Mouse (Mus musculus) heart, embryonic 11.5 days (tissue): ENCODE measurements around the gene 0610010K14Rik. TPM values are rescaled to one million over a fixed set of nuclear protein-coding genes. Genes with fewer than 3 reads are reported as not detected.

Experiments used
- ATAC-seq: fragments of 200-750 bp; cut with Nextera tagmentation; replicated peaks from 2 replicates; pipeline ENCODE4 v1.8.0; 2017; ENCODE audit warnings: moderate library complexity; ENCODE audit not compliant: insufficient number of reproducible peaks, low FRiP score, low TSS enrichment
- H3K27ac ChIP-seq: fragments of 300-500 bp; sonication (generic); 2 replicates; pipeline ENCODE4 v1.5.1; 2014; ENCODE audit warnings: mild to moderate bottlenecking, low read depth, low read length
- H3K27me3 ChIP-seq: fragments of 300-500 bp; sonication (generic); 2 replicates; pipeline ENCODE4 v1.6.1; 2014; ENCODE audit warnings: mild to moderate bottlenecking, low read length, mixed read lengths; ENCODE audit not compliant: control insufficient read depth, insufficient read depth
- H3K36me3 ChIP-seq: fragments of 300-500 bp; sonication (generic); 2 replicates; pipeline ENCODE4 v1.6.1; 2014; ENCODE audit warnings: mild to moderate bottlenecking, low read length, moderate library complexity, mixed read lengths; ENCODE audit not compliant: control insufficient read depth, insufficient read depth
- H3K4me1 ChIP-seq: fragments of 300-500 bp; sonication (generic); 2 replicates; pipeline ENCODE4 v1.6.1; 2014; ENCODE audit warnings: low read length; ENCODE audit not compliant: control insufficient read depth, insufficient read depth
- H3K4me2 ChIP-seq: fragments of 300-500 bp; sonication (generic); 2 replicates; pipeline ENCODE4 v1.6.1; 2014; ENCODE audit warnings: mild to moderate bottlenecking, moderate library complexity
- H3K4me3 ChIP-seq: fragments of 300-500 bp; sonication (generic); 2 replicates; pipeline ENCODE4 v1.5.1; 2014; ENCODE audit warnings: low read depth, low read length
- H3K9ac ChIP-seq: fragments of 300-500 bp; sonication (generic); 2 replicates; pipeline ENCODE4 v1.6.1; 2014; ENCODE audit warnings: mild to moderate bottlenecking, low read depth, low read length, moderate library complexity
- H3K9me3 ChIP-seq: fragments of 300-500 bp; sonication (generic); replicated peaks from 2 replicates; pipeline ENCODE4 v1.6.1; 2016; ENCODE audit warnings: low read length; ENCODE audit not compliant: control insufficient read depth
- WGBS: fragments of 180-500 bp; shearing (Covaris S2); extraction: QIAGEN DNeasy Blood & Tissue Kit; methylation state at CpG from one replicate; pipeline ENCODE4 v1.1.7; 2014; ENCODE audit not compliant: insufficient replicate concordance; 5-methylcytosine and 5-hydroxymethylcytosine counted together
- polyA plus RNA-seq: library from polyadenylated mRNA; unstranded; fragments of >200 nt; fragmentation: Nextera tagmentation; extraction: Ambion mirVana; gene quantifications from 2 replicates; pipeline ENCODE4 v1.2.1, GENCODE M21; 2014

Gene 0610010K14Rik
- polyA plus RNA-seq, 1 experiment from 2014 or later = 132 TPM

- Histone ChIP-seq H3K36me3 (no peaks in the 10 kb centered on the region), H3K9me3 (no peaks in the 10 kb centered on the region), H3K27me3 (peaks cover 6% of the 10 kb centered on the region; the same call in 1 of the 2 replicates), H3K4me3 (no peak overlapping the region), H3K27ac (no peak overlapping the region), H3K4me2 (no peak overlapping the region), H3K9ac (no peak overlapping the region), H3K4me1 (no peaks in the 10 kb centered on the region)
- 64% methylated on average over 2 of the region's 2 CpGs for WGBS
- no peak for ATAC-seq
Observed at GRCm38 (mm10) chr11:70206801-70207200, 30.9 kb downstream of the 0610010K14Rik start.

GRCm38 (mm10) chr11:70201691-70202090, 36.0 kb downstream of the 0610010K14Rik start:
- WGBS = 33% methylated on average over 5 of the region's 5 CpGs
- Histone ChIP-seq H3K27ac (no peak overlapping the region), H3K9me3 (no peaks in the 10 kb centered on the region), H3K4me2 (no peak overlapping the region), H3K27me3 (peaks cover 4% of the 10 kb centered on the region; the same call in 1 of the 2 replicates), H3K36me3 (no peaks in the 10 kb centered on the region), H3K4me1 (no peaks in the 10 kb centered on the region), H3K9ac (no peak overlapping the region), H3K4me3 (no peak overlapping the region)
- ATAC-seq = no peak

GRCm38 (mm10) chr11:70200036-70200608, 37.6 kb downstream of the 0610010K14Rik start:
- Histone ChIP-seq H3K9ac (no peak overlapping the region), H3K4me1 (no peaks in the 10 kb centered on the region), H3K4me2 (no peak overlapping the region), H3K27me3 (peaks cover 3% of the 10 kb centered on the region; the same call in 1 of the 2 replicates), H3K27ac (no peak overlapping the region), H3K9me3 (no peaks in the 10 kb centered on the region), H3K36me3 (no peaks in the 10 kb centered on the region), H3K4me3 (no peak overlapping the region)
- no peak for ATAC-seq
- WGBS = 85% methylated on average over 5 of the region's 5 CpGs

- Histone ChIP-seq H3K4me1 (no peaks in the 10 kb centered on the region), H3K9ac (no peak overlapping the region), H3K9me3 (no peaks in the 10 kb centered on the region), H3K27me3 (no peaks in the 10 kb centered on the region), H3K4me2 (no peak overlapping the region), H3K36me3 (no peaks in the 10 kb centered on the region), H3K27ac (no peak overlapping the region), H3K4me3 (no peak overlapping the region)
- no peak for ATAC-seq
- WGBS = 76% methylated on average over 8 of the region's 8 CpGs
Observed at GRCm38 (mm10) chr11:70199107-70199506, 38.6 kb downstream of the 0610010K14Rik start.

- H3K9ac ChIP-seq = no peak overlapping the region
- H3K4me3 ChIP-seq = no peak overlapping the region
- WGBS = 83% methylated on average over 3 of the region's 3 CpGs
- no peaks in the 10 kb centered on the region for H3K27me3 ChIP-seq
- no peak overlapping the region for H3K4me2 ChIP-seq
- ATAC-seq = no peak
- H3K4me1 ChIP-seq = no peaks in the 10 kb centered on the region
- no peak overlapping the region for H3K27ac ChIP-seq
- no peaks in the 10 kb centered on the region for H3K9me3 ChIP-seq
- H3K36me3 ChIP-seq = no peaks in the 10 kb centered on the region
Observed at GRCm38 (mm10) chr11:70198332-70198731, 39.4 kb downstream of the 0610010K14Rik start.

- Histone ChIP-seq H3K36me3 (no peaks in the 10 kb centered on the region), H3K9me3 (no peaks in the 10 kb centered on the region), H3K4me2 (no peak overlapping the region), H3K27ac (no peak overlapping the region), H3K4me3 (no peak overlapping the region), H3K27me3 (no peaks in the 10 kb centered on the region), H3K4me1 (no peaks in the 10 kb centered on the region), H3K9ac (no peak overlapping the region)
- ATAC-seq = no peak
- WGBS = 53% methylated on average over 11 of the region's 11 CpGs
Observed at GRCm38 (mm10) chr11:70193354-70194285, 44.1 kb downstream of the 0610010K14Rik start.

- no peak for ATAC-seq
- Histone ChIP-seq H3K9me3 (no peaks in the 10 kb centered on the region), H3K4me3 (no peak overlapping the region), H3K27me3 (no peaks in the 10 kb centered on the region), H3K27ac (no peak overlapping the region), H3K9ac (no peak overlapping the region), H3K36me3 (no peaks in the 10 kb centered on the region), H3K4me2 (no peak overlapping the region), H3K4me1 (no peaks in the 10 kb centered on the region)
- WGBS = 82% methylated on average over 4 of the region's 4 CpGs
Observed at GRCm38 (mm10) chr11:70192157-70192556, 45.6 kb downstream of the 0610010K14Rik start.

- no peak overlapping the region for H3K4me3 ChIP-seq
- H3K4me1 ChIP-seq = no peaks in the 10 kb centered on the region
- H3K27ac ChIP-seq = no peak overlapping the region
- H3K9ac ChIP-seq = no peak overlapping the region
- H3K9me3 ChIP-seq = no peaks in the 10 kb centered on the region
- WGBS = 81% methylated on average over 6 of the region's 6 CpGs
- ATAC-seq = no peak
- no peaks in the 10 kb centered on the region for H3K36me3 ChIP-seq
- no peaks in the 10 kb centered on the region for H3K27me3 ChIP-seq
- no peak overlapping the region for H3K4me2 ChIP-seq
Observed at GRCm38 (mm10) chr11:70191188-70191587, 46.5 kb downstream of the 0610010K14Rik start.
